Mouse (Mus musculus) MEL (cell line): ENCODE measurements around the gene Tarsl2. TPM values are rescaled to one million over a fixed set of nuclear protein-coding genes. Genes with fewer than 3 reads are reported as not detected.

Source experiments
- DNase-seq: peaks from one replicate; pipeline ENCODE4 v3.0.0; 2011; ENCODE audit warnings: low read depth, low spot score
- H3K27ac ChIP-seq: 2 replicates; pipeline ENCODE4 v1.5.1; 2012; ENCODE audit warnings: low read depth, mild to moderate bottlenecking, control low read depth, low read length, moderate library complexity; ENCODE audit not compliant: control insufficient read depth
- H3K27me3 ChIP-seq, 2 experiments: fragments of 150-350 bp in 1 of 2; sonication (generic) in 1 of 2; 2 replicates each; pipeline ENCODE4 v1.6.1; 2012; ENCODE audit warnings: low read length in 2 of 2, mild to moderate bottlenecking in 2 of 2, improper control_type of control experiment in 1 of 2, moderate library complexity in 1 of 2; ENCODE audit not compliant: insufficient read depth in 2 of 2, control insufficient read depth in 1 of 2
- H3K36me3 ChIP-seq, 2 experiments: 2 replicates each; pipeline ENCODE4 v1.6.1; 2012 to 2014; ENCODE audit warnings: low read length in 2 of 2, improper control_type of control experiment in 1 of 2, inconsistent platforms in 1 of 2, mild to moderate bottlenecking in 1 of 2; ENCODE audit not compliant: insufficient read depth in 2 of 2, control insufficient read depth in 1 of 2
- H3K4me1 ChIP-seq, 2 experiments: fragments of 150-350 bp in 1 of 2; sonication (generic) in 1 of 2; 2 replicates each; pipeline ENCODE4 v1.6.1; 2012; ENCODE audit warnings: low read length in 2 of 2, improper control_type of control experiment in 1 of 2, mild to moderate bottlenecking in 1 of 2; ENCODE audit not compliant: insufficient read depth in 2 of 2, control insufficient read depth in 1 of 2
- H3K4me3 ChIP-seq, 2 experiments: fragments of 150-350 bp in 1 of 2; sonication (generic) in 1 of 2; 2 replicates each; pipeline ENCODE4 v1.5.1; 2012; ENCODE audit warnings: low read depth in 2 of 2, low read length in 2 of 2, mild to moderate bottlenecking in 2 of 2, moderate library complexity in 2 of 2, control low read depth in 1 of 2, improper control_type of control experiment in 1 of 2; ENCODE audit not compliant: control insufficient read depth in 1 of 2, insufficient read depth in 1 of 2
- H3K79me2 ChIP-seq: 2 replicates; pipeline ENCODE4 v1.6.1; 2012; ENCODE audit warnings: mild to moderate bottlenecking, low read length, moderate library complexity; ENCODE audit not compliant: control insufficient read depth, poor library complexity, insufficient read depth
- H3K9ac ChIP-seq: 2 replicates; pipeline ENCODE4 v1.6.1; 2012; ENCODE audit warnings: low read depth, mild to moderate bottlenecking, control low read depth, low read length, moderate library complexity; ENCODE audit not compliant: control insufficient read depth, poor library complexity, severe bottlenecking
- H3K9me3 ChIP-seq: fragments of 150-350 bp; sonication (generic); replicated peaks from 2 replicates; pipeline ENCODE4 v1.6.1; 2012; ENCODE audit warnings: mild to moderate bottlenecking, low read length, improper control_type of control experiment, moderate library complexity; ENCODE audit not compliant: insufficient read depth
- BHLHE40 ChIP-seq: IDR thresholded peaks from 2 replicates; pipeline ENCODE4 v1.6.1; 2012; ENCODE audit warnings: low read depth, mild to moderate bottlenecking, inconsistent platforms, low read length, improper control_type of control experiment, borderline replicate concordance
- CHD1 ChIP-seq: IDR thresholded peaks from 2 replicates; pipeline ENCODE4 v1.6.1; 2012; ENCODE audit warnings: low read depth, mild to moderate bottlenecking, inconsistent platforms, low read length, improper control_type of control experiment
- ELF1 ChIP-seq: IDR thresholded peaks from 2 replicates; pipeline ENCODE4 v1.6.1; 2014; ENCODE audit warnings: low read depth, mild to moderate bottlenecking, inconsistent platforms, low read length, improper control_type of control experiment, moderate library complexity
- ETS1 ChIP-seq: IDR thresholded peaks from 2 replicates; pipeline ENCODE4 v1.6.1; 2012; ENCODE audit warnings: low read depth, mild to moderate bottlenecking, inconsistent platforms, low read length, improper control_type of control experiment, moderate library complexity
- GABPA ChIP-seq: IDR thresholded peaks from 2 replicates; pipeline ENCODE4 v1.6.1; 2012; ENCODE audit warnings: low read depth, mild to moderate bottlenecking, inconsistent platforms, low read length, improper control_type of control experiment, moderate library complexity
- MAFK ChIP-seq: IDR thresholded peaks from 2 replicates; pipeline ENCODE4 v1.6.1; 2011; ENCODE audit warnings: low read depth, mild to moderate bottlenecking, low read length, improper control_type of control experiment, borderline replicate concordance
- MAZ ChIP-seq: IDR thresholded peaks from 2 replicates; pipeline ENCODE4 v1.6.1; 2012; ENCODE audit warnings: low read depth, mild to moderate bottlenecking, inconsistent platforms, low read length, improper control_type of control experiment
- MEF2A ChIP-seq: IDR thresholded peaks from 2 replicates; pipeline ENCODE4 v1.6.1; 2014; ENCODE audit warnings: low read depth, mild to moderate bottlenecking, inconsistent platforms, low read length, improper control_type of control experiment; ENCODE audit not compliant: poor library complexity, insufficient replicate concordance, severe bottlenecking; ENCODE audit errors: extremely low read depth
- MYB ChIP-seq: IDR thresholded peaks from 2 replicates; pipeline ENCODE4 v1.6.1; 2011; ENCODE audit warnings: mild to moderate bottlenecking, low read depth, low read length, improper control_type of control experiment
- MYC ChIP-seq: IDR thresholded peaks from 2 replicates; pipeline ENCODE4 v1.6.1; 2011; ENCODE audit warnings: low read depth, mild to moderate bottlenecking, low read length, improper control_type of control experiment, moderate library complexity
- NELFE ChIP-seq: IDR thresholded peaks from 2 replicates; pipeline ENCODE4 v1.6.1; 2011; ENCODE audit warnings: low read depth, low read length, improper control_type of control experiment
- NRF1 ChIP-seq: IDR thresholded peaks from 2 replicates; pipeline ENCODE4 v1.6.1; 2014; ENCODE audit warnings: low read depth, mild to moderate bottlenecking, inconsistent platforms, low read length, improper control_type of control experiment, moderate library complexity; ENCODE audit not compliant: poor library complexity, insufficient read depth, severe bottlenecking
- POLR2A ChIP-seq, 2 experiments: IDR thresholded peaks; 2 replicates each; pipeline ENCODE4 v1.6.1; 2011 to 2012; ENCODE audit warnings: low read length in 2 of 2, mild to moderate bottlenecking in 2 of 2, control low read depth in 1 of 2, improper control_type of control experiment in 1 of 2, low read depth in 1 of 2, moderate library complexity in 1 of 2; ENCODE audit not compliant: control insufficient read depth in 1 of 2, insufficient read depth in 1 of 2, poor library complexity in 1 of 2
- POLR2AphosphoS5 ChIP-seq: IDR thresholded peaks from 2 replicates; pipeline ENCODE4 v1.6.1; 2012; ENCODE audit warnings: low read depth, borderline replicate concordance, mild to moderate bottlenecking, inconsistent platforms, low read length, moderate library complexity, mixed read lengths
- RCOR1 ChIP-seq: IDR thresholded peaks from 2 replicates; pipeline ENCODE4 v1.6.1; 2012; ENCODE audit warnings: low read depth, mild to moderate bottlenecking, inconsistent platforms, low read length, improper control_type of control experiment
- SIN3A ChIP-seq: IDR thresholded peaks from 2 replicates; pipeline ENCODE4 v1.6.1; 2012; ENCODE audit warnings: low read length, improper control_type of control experiment, inconsistent platforms
- TAL1 ChIP-seq: IDR thresholded peaks from 2 replicates; pipeline ENCODE4 v1.6.1; 2012; ENCODE audit warnings: mild to moderate bottlenecking, inconsistent platforms, low read length, moderate library complexity, mixed read lengths
- TBP ChIP-seq: IDR thresholded peaks from 2 replicates; pipeline ENCODE4 v1.8.0; 2011; ENCODE audit warnings: low read depth, low read length, improper control_type of control experiment
- TCF12 ChIP-seq: IDR thresholded peaks from 2 replicates; pipeline ENCODE4 v1.6.1; 2014; ENCODE audit warnings: low read depth, mild to moderate bottlenecking, inconsistent platforms, low read length, improper control_type of control experiment, moderate library complexity
- UBTF ChIP-seq: IDR thresholded peaks from 2 replicates; pipeline ENCODE4 v1.6.1; 2012; ENCODE audit warnings: low read depth, mild to moderate bottlenecking, inconsistent platforms, low read length, improper control_type of control experiment, moderate library complexity, borderline replicate concordance; ENCODE audit not compliant: insufficient read depth
- USF1 ChIP-seq: IDR thresholded peaks from 2 replicates; pipeline ENCODE4 v1.6.1; 2014; ENCODE audit warnings: low read depth, mild to moderate bottlenecking, inconsistent platforms, low read length, improper control_type of control experiment, moderate library complexity
- USF2 ChIP-seq, 2 experiments: IDR thresholded peaks; 2 replicates each; pipeline ENCODE4 v1.6.1; 2011 to 2012; ENCODE audit warnings: improper control_type of control experiment in 2 of 2, low read length in 2 of 2, borderline replicate concordance in 1 of 2, inconsistent platforms in 1 of 2, low read depth in 1 of 2, mild to moderate bottlenecking in 1 of 2; ENCODE audit not compliant: insufficient read depth in 1 of 2
- ZMIZ1 ChIP-seq: IDR thresholded peaks from 2 replicates; pipeline ENCODE4 v1.6.1; 2012; ENCODE audit warnings: low read depth, mild to moderate bottlenecking, inconsistent platforms, low read length, improper control_type of control experiment, moderate library complexity
- ZNF384 ChIP-seq: IDR thresholded peaks from 2 replicates; pipeline ENCODE4 v1.6.1; 2012; ENCODE audit warnings: low read depth, mild to moderate bottlenecking, inconsistent platforms, low read length, improper control_type of control experiment
- polyA plus RNA-seq, 2 experiments: library from polyadenylated mRNA; stranded (reverse) in 1 of 2; unstranded in 1 of 2; fragments of >175 nt in 1 of 2; fragments of >200 nt in 1 of 2; gene quantifications; 2 replicates each; pipeline versions ENCODE4 v1.2.1 to v1.2.4; 2012; ENCODE audit warnings: low replicate concordance in 2 of 2, low read depth in 1 of 2; ENCODE audit not compliant: insufficient read length in 2 of 2, insufficient read depth in 1 of 2, missing spikeins in 1 of 2
- total RNA-seq: library from RNA; depleted of rRNA; stranded (reverse); fragments of 300-350 nt; gene quantifications from 2 replicates; pipeline ENCODE4 v1.2.3, GENCODE M21; 2012

The Tarsl2 gene
- total and polyA plus RNA-seq, 3 experiments: 18.7 to 26.3 TPM; not detected in 1

GRCm38 (mm10) chr7:65623330-65623729 lies 21.4 kb upstream of the Tarsl2 start:
- H3K4me1 ChIP-seq: no peaks in the 10 kb centered on the region
- no peak for DNase-seq
- H3K36me3 ChIP-seq: no peaks in the 10 kb centered on the region
- TF ChIP-seq ELF1: no peak
- TF ChIP-seq RCOR1: no peak
- TF ChIP-seq ZNF384: no peak
- no peak for TF ChIP-seq ETS1
- TF ChIP-seq NRF1: no peak
- no peak for TF ChIP-seq USF2 (IDR thresholded peaks at IDR 0.05; ENCODE audit: borderline replicate concordance in 1 of 2, insufficient read depth in 1 of 2, low read depth in 1 of 2, low read length in 2 of 2)
- TF ChIP-seq TBP: no peak
- no peak for TF ChIP-seq GABPA
- TF ChIP-seq, all 39 proteins: peak for 0
- H3K79me2 ChIP-seq: no peaks in the 10 kb centered on the region
- H3K27ac ChIP-seq: no peak overlapping the region
- H3K27me3 ChIP-seq: no peaks in the 10 kb centered on the region
- no peak overlapping the region for H3K4me3 ChIP-seq
- no peaks in the 10 kb centered on the region for H3K9me3 ChIP-seq
- no peak overlapping the region for H3K9ac ChIP-seq

DNA sequence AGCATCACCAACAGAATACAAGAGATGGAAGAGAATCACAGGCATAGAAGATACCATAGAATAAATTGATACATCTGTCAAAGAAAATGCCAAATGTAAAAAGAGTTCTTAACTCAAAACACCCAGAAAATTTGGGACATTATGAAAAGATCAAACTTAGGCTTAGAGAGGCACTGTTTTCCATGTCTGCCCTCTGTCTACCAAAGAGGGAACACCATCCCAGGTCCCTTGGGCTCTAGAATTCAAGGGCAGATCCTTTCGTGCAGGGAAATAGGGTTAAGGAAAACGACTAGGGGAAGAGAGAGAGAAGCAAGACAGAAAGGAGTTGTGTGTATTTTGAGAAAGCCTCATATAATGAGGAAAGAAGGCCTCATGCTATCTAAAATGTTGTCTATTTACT lies 19.2 kb upstream of the Tarsl2 start:
- no peaks in the 10 kb centered on the region; a peak in 1 of 4 replicates for H3K36me3 ChIP-seq
- TF ChIP-seq ZNF384 (no peak), USF1 (no peak), MYB (no peak), CHD1 (no peak), TAL1 (no peak), SIN3A (no peak), MYC (no peak)

GRCm38 (mm10) chr7:65629846-65630245 lies 14.9 kb upstream of the Tarsl2 start:
- Histone ChIP-seq H3K9ac (no peak overlapping the region), H3K27me3 (no peaks in the 10 kb centered on the region), H3K27ac (no peak overlapping the region), H3K36me3 (no peaks in the 10 kb centered on the region; a peak in 1 of 4 replicates), H3K9me3 (no peaks in the 10 kb centered on the region), H3K4me3 (no peak overlapping the region), H3K4me1 (peaks cover 0 to 7% of the 10 kb centered on the region in 2 experiments; a peak in 1 of 4 replicates), H3K79me2 (no peaks in the 10 kb centered on the region)
- DNase-seq: peak; percentile 73
- no peak for TF ChIP-seq MAFK
- no peak for TF ChIP-seq BHLHE40
- TF ChIP-seq MAZ: no peak
- no peak for TF ChIP-seq USF1
- TF ChIP-seq TAL1: no peak
- TF ChIP-seq RCOR1: no peak
- no peak for TF ChIP-seq SIN3A
- TF ChIP-seq NRF1: no peak
- no peak for TF ChIP-seq NELFE
- TF ChIP-seq MEF2A: no peak
- TF ChIP-seq MYB: no peak
- no peak for TF ChIP-seq POLR2AphosphoS5
- TF ChIP-seq ZNF384: no peak
- no peak for TF ChIP-seq ZMIZ1
- no peak for TF ChIP-seq POLR2A (IDR thresholded peaks at IDR 0.05; ENCODE audit: control insufficient read depth in 1 of 2, insufficient read depth in 1 of 2, low read depth in 1 of 2, low read length in 2 of 2, poor library complexity in 1 of 2)
- TF ChIP-seq TCF12: no peak
- TF ChIP-seq TBP: no peak
- TF ChIP-seq UBTF: no peak

More for the DNA sequence above, 19.2 kb upstream of the Tarsl2 start:
- Histone ChIP-seq H3K4me1 (peaks cover 0 to 4% of the 10 kb centered on the region in 2 experiments; a peak in 1 of 4 replicates), H3K9ac (no peak overlapping the region), H3K79me2 (no peaks in the 10 kb centered on the region), H3K27me3 (no peaks in the 10 kb centered on the region), H3K4me3 (no peak overlapping the region), H3K9me3 (no peaks in the 10 kb centered on the region), H3K27ac (no peak overlapping the region)
- no peak for DNase-seq
